Mouse (Mus musculus) small intestine, adult 2 months (tissue): ENCODE measurements at regions not wholly inside any gene's neighbourhood (a gene's known extent, or its start where the extent isn't known, plus 50 kb on each side); places are given as distances from the start of the nearest gene placed in this dataset.

Experiments
- CTCF ChIP-seq: fragments of 200-500 bp; IDR thresholded peaks from 2 replicates; pipeline ENCODE4 v1.5.1; 2012; ENCODE audit warnings: low read depth, mild to moderate bottlenecking, control low read depth, inconsistent platforms, low read length, moderate library complexity, mixed read lengths; ENCODE audit not compliant: insufficient replicate concordance, insufficient read length; ENCODE audit errors: extremely low read depth
- POLR2A ChIP-seq: fragments of 200-500 bp; IDR thresholded peaks from 2 replicates; pipeline ENCODE4 v1.6.1; 2012; ENCODE audit warnings: low read depth, mild to moderate bottlenecking, control low read depth, inconsistent platforms, low read length, moderate library complexity

DNA sequence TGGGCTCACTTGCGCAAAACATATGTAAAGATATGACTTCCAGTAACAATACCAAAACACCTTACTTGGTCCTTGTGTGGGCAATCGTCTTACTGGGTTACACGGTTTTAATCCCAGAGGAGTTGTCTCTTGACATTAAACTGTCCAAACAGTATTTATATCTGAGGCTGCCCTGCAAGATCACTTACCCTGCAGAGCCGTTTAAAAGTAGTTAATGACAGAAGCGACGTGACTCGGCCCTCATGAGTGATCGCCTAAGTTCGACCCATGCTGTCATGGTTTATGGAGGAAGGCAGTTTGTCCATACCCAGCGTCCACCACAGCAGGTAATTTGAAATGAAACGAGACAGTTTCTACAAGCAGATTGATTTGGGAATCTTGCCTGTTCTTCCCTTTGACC lies 90.3 kb downstream of the Zfp281 start:
- TF ChIP-seq CTCF, result no peak
- TF ChIP-seq POLR2A, result no peak
